Mouse (Mus musculus) kidney, adult 18-20 months (tissue): ENCODE results near the gene Ptpru.

Experiments used
- DNase-seq: peaks from one replicate; pipeline ENCODE4 v3.0.0; 2021

Ptpru gene

DNA sequence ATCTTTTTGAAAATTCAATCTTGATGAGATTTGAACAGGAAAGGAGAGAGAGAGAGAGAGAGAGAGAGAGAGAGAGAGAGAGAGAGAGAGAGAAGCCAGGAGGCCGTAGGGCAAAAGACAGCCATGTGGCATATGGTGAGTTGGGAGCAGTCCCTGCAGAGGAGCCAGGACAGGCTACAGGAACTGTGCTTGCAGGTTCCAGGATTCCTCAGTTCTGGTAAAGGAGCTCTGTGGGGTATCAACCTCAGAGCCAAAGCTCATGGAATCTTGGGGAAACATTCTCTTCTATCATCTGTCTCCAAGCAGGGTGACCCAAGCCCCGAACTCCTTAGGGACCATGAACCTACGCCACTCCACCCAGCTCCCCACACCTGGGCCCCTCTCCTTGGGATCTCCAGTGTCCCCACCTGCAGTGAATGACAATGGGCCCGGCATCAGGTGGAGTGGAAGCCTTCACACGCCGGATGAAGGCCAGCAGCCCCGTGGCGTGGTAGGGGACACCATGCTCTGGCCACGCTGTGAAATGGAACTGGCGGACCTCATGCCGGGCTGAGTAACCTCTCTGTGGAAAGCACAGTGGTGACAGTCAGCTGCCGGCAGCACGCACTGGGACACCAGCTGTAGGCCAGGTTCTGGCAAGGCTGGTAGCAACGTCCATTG is 59.3 kb downstream of the Ptpru start:
- DNase-seq, result no peak

DNA sequence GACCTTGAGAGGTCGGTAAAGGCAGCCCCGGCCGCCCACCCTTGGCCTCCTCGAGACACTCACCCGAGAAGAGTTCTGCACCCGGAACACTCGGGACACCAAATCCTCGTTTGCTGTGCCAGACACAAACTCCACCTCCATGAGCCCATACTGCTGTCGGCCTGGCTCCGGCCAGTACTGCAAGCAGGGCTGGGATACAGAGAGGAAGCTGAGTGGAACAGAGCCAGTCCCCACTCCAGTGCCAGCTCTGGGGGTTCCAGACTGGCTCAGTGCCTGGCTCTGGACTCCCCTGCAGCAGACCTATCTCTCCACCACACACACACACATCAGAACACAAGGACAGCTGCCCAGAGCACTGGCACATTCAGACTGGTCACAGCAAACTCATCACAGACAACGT is 66.7 kb downstream of the Ptpru start:
- peak; percentile 49 for DNase-seq

DNA sequence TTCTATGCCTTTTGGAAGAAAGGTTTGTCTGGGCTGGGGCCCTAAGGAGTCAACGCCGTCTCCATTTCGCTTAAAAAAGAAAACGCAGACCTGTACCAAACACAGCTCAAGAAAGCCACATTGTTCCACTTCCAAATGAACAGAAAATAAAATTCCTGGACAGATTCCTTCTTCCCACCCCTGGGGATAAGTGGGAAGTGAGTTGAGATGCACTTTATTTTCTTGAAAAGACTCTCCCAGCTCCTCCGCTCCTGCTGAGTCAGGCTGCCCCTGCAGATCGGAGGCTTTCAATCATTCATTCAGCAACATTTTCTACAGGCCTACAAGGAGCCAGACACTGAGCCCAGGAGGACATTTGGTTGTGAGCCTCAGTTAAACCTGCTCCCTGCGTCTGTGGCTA is 74.2 kb downstream of the Ptpru start:
- DNase-seq, result no peak

DNA sequence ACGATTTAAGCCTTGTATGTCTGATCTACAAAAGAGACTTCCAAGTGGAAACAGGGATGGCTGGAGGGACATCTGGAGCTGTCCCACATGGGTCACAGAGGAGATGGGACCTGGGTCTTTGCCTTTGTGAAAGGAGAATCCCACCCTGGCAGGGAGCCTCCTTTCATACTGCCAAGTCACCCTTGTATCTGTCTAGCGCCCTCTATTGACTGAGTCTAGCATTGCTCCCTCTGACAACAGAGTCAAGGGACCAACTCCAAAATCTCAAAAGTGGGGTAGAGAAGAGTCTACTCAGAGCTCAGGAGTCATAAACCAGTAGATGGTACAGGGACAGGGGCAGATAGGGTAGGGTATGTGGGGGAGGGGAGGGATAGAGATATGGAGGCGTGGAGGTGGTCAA is 74.6 kb downstream of the Ptpru start:
- no peak for DNase-seq

DNA sequence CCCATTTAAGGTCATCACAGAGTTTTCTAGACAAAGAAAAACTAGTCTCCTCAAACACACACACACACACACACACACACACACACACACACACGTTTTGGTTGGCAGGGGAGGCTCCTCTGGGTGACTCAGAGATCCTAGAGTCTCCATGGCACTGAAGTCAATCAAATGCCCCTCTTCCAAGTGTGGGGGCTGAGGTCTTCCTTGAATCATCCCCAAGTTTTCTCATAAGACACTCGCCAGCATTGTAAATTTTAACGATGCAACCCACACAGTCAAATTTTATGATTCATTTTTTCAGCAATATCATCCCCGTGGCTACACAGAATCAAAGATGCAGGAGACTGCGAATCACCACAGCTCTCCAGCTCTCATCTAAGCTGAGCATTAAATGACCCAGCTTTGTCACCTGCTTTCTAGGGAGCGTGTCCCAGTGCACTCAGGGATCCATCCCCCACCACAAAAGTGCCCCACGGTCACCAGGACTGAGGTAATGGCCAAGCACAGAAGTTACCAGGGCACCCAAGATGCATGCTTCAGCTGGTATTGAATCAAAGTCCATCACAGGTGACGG is 75.8 kb downstream of the Ptpru start:
- no peak for DNase-seq

DNA sequence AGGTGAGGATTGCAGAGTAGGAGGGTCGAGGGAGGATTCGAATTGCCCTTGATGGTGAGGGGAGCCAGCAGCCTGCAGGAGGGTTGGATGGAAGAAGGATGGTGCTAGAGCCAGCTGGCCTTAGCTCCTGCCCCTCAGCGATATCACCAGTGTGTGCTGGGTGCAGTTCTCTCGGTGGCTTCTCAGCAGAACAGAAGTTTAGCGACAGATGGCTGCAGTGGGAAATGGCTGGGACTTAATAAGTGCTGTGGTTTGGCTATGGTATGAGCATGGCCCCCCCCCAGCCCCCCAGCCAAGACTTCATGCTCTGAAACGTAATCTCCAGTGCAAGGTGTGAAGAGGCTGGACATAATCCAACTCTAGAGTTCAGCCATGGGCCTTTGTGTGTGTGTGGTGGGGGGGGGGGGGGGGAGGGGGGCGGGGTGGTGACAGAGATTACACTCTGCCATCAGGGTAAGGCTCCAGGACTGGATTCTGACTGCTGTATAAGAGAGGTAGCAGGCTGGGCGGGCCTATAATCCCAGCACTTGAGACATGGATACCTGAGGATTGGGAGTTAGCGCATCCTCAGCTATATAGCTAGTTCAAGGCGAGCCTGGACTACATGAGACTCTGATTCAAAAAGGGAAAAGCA is 85.8 kb downstream of the Ptpru start:
- DNase-seq, result no peak

DNA sequence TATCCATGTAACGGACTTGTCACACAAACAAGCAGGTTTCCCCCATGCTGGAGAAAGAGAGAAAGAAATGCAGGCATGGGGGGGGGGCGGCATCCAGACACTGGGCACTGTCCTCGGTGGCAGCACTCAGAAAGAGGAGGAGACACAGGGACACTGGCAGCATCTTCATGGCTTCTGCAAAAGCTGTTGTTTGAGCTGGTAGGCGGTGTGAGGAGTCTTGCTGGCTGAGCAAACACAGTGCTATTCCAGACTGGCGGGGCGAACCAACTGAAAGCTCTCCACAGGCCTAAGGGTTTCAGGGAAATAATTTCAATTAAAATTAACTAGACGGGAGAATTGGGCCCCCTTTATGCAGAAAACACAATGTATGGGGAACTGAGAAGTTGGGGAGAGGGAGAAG is 86.5 kb downstream of the Ptpru start:
- DNase-seq, result no peak

DNA sequence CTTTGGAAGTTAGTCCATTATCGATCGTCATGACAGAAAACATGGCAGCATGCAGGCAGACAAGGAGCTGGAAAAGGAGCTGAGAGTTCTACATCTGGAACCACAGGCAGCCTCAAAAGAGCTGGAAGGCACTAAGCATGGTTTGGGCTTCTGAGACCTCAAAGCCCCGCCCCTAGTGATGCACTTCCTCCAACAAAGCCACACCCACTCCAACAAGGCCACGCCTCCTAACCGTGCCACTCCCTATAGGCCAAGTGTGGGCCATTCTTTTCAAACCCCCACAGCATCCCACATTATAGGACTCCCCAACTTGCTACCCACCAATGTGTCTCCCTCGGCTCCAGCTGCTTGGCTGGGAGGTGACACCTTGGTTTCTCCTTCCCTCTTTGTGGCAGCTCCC is 88.3 kb downstream of the Ptpru start:
- no peak for DNase-seq

DNA sequence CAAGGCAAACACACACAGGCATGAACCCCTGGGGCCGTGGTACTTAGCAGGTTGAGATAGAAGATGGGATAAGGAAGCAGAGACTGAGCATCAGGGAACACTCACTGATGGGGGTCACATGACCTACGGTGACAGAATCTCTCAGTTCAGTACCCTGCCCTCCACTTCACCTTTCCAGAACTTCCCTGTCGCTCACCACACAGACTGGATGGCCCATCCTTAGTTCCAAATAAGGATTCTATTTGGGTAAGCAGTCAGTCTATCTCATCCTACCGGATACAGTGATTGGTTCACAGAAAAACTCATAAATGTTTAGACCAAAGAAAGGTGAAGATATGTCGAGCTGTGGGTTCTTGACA is 93.4 kb downstream of the Ptpru start:
- DNase-seq, result no peak

DNA sequence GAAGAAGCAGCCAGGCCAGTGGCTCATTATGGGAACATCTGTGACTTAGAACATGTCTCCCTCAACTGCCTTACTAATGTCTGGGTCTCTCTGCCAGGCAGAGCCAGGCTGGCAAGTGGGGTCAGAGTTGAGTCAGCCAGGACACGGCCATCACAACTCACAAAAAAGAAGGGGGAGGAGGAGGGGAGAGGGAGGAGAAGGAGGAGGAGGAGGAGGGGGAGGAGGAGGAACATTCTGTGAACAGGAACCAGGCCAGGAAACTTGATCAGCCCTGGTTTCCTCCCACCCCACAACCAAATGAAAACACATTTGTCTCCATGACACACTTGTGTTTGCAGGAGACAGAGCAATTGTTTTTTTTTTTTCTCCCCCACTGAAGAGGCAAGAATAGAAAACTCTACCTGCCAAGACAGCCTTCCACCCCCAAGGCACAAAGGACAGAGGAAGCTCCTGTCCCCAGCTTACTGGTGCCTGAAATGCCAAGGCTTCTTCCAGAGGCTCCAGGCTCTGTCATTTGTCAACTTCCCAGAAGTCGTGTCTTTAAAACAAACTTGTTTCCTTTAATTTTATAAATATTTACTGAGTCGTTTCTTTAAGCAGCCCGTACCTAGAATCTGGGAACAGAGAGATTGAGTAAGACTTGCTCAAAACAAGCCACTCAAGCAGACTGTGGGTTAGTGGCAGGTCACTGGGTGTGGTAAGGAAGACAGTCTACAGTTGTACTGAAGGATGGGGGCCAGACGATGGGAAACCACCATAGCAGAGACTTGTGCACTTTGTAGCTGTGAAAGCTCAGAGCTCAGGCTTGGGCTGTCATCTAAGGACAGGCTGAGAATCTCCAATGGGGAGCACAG is 94.0 kb downstream of the Ptpru start:
- peak; percentile 33 for DNase-seq

DNA sequence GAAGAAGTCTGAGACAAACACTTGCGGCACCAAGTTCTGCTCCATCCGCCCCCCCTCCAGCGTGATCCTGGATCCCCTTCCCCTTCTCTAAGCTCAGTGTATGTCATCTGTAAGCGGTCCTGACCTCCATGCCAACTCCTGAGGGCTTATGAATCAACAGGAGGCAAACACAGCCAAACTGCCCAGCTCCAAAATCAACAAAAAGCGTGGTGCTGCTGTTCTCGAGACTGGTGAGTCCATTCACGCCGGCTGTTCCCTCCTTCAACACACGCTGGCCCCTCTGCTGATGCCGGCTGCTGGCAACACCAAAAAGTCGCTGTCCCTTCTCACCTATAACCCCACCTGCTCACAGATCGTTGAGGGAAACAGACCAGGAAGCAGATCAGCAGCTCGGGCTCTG is 95.1 kb downstream of the Ptpru start:
- DNase-seq, result no peak

DNA sequence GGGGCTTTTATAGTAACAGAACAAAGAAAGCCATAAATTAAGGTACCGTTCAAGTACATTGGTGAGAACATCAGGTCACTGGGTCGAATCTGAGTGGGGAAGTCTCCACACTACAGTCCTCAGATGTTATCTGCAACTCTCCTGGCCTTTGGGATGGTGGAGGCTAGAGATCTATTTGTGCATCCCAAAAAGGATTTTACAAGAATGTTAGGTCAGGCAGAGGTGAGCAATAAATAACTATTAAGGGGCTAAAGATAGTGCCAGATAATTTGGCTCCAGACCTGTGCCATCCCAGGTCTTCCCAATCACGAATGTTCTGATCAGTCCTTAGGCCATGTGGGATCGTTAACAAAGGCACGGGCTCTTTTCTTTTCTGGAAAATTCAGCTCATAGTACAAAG is 97.5 kb downstream of the Ptpru start:
- DNase-seq, result no peak

DNA sequence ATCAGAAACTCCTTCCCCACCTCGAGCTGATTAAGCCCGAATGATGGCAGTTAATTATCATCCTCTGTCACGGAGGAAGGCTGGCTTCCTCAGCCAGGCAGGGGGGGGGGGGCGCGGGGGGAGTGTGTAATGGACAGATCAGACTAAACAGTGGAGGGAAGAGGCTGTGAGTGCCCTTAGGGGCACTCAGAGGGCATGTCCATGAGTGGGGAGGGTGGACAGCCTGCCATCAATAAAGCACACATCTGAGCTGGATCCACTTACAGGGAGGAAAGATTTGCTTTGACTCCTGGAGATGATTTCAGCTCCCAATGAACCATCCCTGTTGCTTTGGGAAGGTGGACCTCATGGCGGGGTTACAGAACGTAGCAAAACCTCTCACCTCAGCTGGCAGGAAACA is 109.5 kb downstream of the Ptpru start:
- DNase-seq, result no peak

DNA sequence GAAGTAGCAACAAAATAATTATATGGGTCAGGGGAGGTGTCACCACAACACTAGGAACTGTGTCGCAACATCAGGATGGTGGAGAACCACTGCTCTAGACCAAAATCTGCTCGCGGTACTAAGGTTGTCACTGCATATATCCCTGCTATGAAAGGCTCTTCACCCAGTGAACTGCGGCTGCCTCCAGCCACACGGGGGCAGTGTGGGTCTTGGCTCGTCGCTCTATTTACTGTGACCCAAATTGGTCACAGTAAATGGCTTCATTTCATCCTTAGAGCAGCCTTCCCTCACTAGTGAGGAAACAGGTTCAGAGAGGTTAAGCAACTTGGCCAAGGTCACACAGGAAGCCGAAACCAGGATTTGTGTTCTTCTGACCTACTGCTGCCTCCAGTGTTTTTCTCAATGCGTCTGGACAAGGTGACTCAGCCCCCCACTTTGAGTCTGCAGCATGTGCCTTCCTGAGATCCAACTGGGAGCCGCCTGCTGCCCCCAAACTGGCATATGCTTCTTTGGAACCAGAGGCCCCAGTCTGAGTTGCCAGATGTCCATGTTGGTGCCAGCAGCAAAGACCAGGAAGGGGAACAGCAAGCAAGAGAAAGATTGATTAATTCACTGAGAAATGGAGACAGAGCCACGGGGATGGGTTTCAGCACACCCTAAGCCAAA is 114.5 kb downstream of the Ptpru start:
- peak; percentile 78 for DNase-seq

DNA sequence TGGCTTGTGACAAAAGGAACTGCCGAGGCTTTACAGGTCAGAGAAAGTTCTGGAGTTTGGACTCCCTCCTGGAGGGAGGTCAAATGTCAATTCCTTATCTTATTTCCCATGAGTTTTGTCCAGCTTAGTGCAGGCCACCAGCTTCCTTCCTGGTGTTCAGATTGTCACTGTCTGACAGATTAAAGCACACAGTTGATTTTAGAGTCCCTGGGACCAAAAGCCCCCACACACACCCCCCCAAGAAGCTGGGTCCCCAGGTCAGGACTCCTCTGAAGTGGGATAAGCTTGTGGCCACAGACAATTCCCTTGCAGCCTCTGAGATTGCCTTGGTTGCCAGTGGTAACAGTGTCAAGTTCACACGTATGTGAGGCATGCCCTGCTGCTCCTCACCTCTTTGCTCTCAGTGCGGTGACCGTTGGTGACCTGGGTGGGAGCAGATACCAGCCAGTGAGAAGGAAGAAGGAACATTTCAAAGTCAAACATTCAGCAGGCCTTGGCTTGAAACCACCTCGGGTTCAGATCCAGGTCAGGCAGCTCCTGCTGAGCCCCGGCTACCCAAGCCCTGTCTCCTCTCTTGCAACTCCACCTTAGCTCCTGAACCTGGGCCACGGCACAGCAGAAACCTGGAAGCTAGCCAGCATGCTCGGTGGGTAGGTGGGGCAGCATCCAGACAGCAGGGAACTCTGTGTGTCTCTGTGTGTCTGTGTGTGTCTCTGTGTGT is 115.8 kb downstream of the Ptpru start:
- peak; percentile 73 for DNase-seq

DNA sequence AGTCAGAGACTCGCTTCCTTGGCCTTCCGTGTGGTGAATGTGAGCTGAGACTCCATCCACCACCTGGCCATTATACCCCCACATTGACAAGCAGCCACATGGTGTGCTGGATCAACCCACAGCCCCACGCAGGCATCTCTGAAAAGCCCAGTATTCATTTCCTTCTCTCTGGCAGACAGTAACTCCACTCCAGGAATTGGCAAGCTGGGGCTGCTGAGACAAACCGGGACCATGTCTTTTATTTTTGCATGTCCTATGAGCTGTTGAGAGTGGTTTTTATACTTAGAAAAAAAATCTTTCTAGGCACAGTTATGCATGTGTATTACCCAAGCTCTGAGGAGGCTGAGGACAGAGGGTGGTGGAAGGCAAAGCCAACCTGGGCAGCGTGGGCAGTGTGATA is 118.9 kb downstream of the Ptpru start:
- DNase-seq, result no peak
